Mouse (Mus musculus) intestine, embryonic 16.5 days (tissue): ENCODE measurements around the gene Tmem86b. TPM values are rescaled to one million over a fixed set of nuclear protein-coding genes. Genes with fewer than 3 reads are reported as not detected.

Source experiments
- ATAC-seq: fragments of 200-750 bp; cut with Nextera tagmentation; 2 replicates; pipeline ENCODE4 v1.8.0; 2017; ENCODE audit warnings: moderate TSS enrichment, moderate library complexity
- H3K27ac ChIP-seq: fragments of 300-500 bp; sonication (generic); 2 replicates; pipeline ENCODE4 v1.5.1; 2014; ENCODE audit warnings: mild to moderate bottlenecking, low read length
- H3K27me3 ChIP-seq: fragments of 300-500 bp; sonication (generic); replicated peaks from 2 replicates; pipeline ENCODE4 v1.6.1; 2014; ENCODE audit warnings: low read length, control low read depth, mixed read lengths; ENCODE audit not compliant: control insufficient read depth, insufficient read depth
- H3K36me3 ChIP-seq: fragments of 300-500 bp; sonication (generic); 2 replicates; pipeline ENCODE4 v1.6.1; 2014; ENCODE audit warnings: low read length, control low read depth; ENCODE audit not compliant: control insufficient read depth, insufficient read depth
- H3K4me1 ChIP-seq: fragments of 300-500 bp; sonication (generic); 2 replicates; pipeline ENCODE4 v1.6.1; 2014; ENCODE audit warnings: low read length, control low read depth, mixed read lengths; ENCODE audit not compliant: control insufficient read depth, insufficient read depth
- H3K4me2 ChIP-seq: fragments of 300-500 bp; sonication (generic); 2 replicates; pipeline ENCODE4 v1.6.1; 2014; ENCODE audit warnings: low read depth, low read length, control low read depth
- H3K4me3 ChIP-seq: fragments of 300-500 bp; sonication (generic); 2 replicates; pipeline ENCODE4 v1.5.1; 2014; ENCODE audit warnings: mild to moderate bottlenecking, low read length
- H3K9ac ChIP-seq: fragments of 300-500 bp; sonication (generic); 2 replicates; pipeline ENCODE4 v1.6.1; 2014; ENCODE audit warnings: low read depth, low read length
- H3K9me3 ChIP-seq: fragments of 300-500 bp; sonication (generic); 2 replicates; pipeline ENCODE4 v1.6.1; 2016; ENCODE audit warnings: low read length, control low read depth; ENCODE audit not compliant: control insufficient read depth
- WGBS: fragments of 180-500 bp; shearing (Covaris S2); extraction: QIAGEN DNeasy Blood & Tissue Kit; methylation state at CpG from one replicate; pipeline ENCODE4 v1.1.7; 2014; 5-methylcytosine and 5-hydroxymethylcytosine counted together
- polyA plus RNA-seq: library from polyadenylated mRNA; unstranded; fragments of >200 nt; fragmentation: Nextera tagmentation; extraction: Ambion mirVana; gene quantifications from 2 replicates; pipeline ENCODE4 v1.2.1, GENCODE M21; 2015

Gene Tmem86b
- polyA plus RNA-seq, 1 experiment from 2014 or later = 16.3 TPM

GRCm38 (mm10) chr7:4636179-4636578 lies 5.0 kb upstream of the Tmem86b start:
- Histone ChIP-seq H3K9ac (no peak overlapping the region), H3K4me1 (no peaks in the 10 kb centered on the region), H3K27me3 (no peaks in the 10 kb centered on the region), H3K36me3 (peaks cover 49% of the 10 kb centered on the region), H3K4me3 (no peak overlapping the region), H3K4me2 (no peak overlapping the region), H3K9me3 (no peaks in the 10 kb centered on the region), H3K27ac (no peak overlapping the region)
- 89% methylated on average over 4 of the region's 4 CpGs for WGBS
- ATAC-seq = no peak

DNA sequence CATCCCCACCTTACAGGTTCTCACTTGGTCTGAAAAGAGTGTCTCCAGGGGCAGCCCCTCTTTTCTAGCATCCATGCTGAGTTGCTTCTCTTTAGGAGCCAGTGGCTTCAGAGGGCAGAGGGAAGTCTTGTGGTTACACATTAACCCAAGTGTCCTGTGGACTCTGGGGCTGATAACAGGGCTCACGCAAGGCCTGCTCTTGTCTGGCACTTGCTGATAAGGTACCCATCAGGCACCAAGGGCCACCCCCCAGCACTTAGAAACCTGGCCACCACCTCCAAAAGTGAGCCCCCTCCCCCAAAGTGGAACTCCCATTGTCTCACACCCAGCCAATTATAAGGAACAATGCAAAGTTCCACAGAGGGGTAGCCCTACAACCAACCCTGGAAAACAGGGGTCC lies 1.0 kb downstream of the Tmem86b start:
- peak; percentile 92 for ATAC-seq
- WGBS = 46% methylated on average over 1 of the region's 1 CpGs
- Histone ChIP-seq H3K9ac (peak overlapping the region; percentile 54), H3K36me3 (peaks cover 30% of the 10 kb centered on the region), H3K4me2 (peak overlapping the region; percentile 50), H3K27ac (peak overlapping the region; percentile 81), H3K4me3 (peak overlapping the region; percentile 37), H3K27me3 (no peaks in the 10 kb centered on the region), H3K4me1 (0 out of 2 replicates have a peak, but pooled peaks cover 5% of the 10 kb centered on the region), H3K9me3 (no peaks in the 10 kb centered on the region)

- peak overlapping the region; percentile 81 for H3K27ac ChIP-seq
- ATAC-seq = peak; percentile 73
- peak overlapping the region; percentile 54 for H3K9ac ChIP-seq
- H3K4me1 ChIP-seq = 0 out of 2 replicates have a peak, but pooled peaks cover 5% of the 10 kb centered on the region
- no peaks in the 10 kb centered on the region for H3K9me3 ChIP-seq
- 52% methylated on average over 5 of the region's 5 CpGs for WGBS
- peaks cover 28% of the 10 kb centered on the region for H3K36me3 ChIP-seq
- H3K4me2 ChIP-seq = peak overlapping the region; percentile 50
- H3K4me3 ChIP-seq = peak overlapping the region; percentile 37
- H3K27me3 ChIP-seq = no peaks in the 10 kb centered on the region
Measured at GRCm38 (mm10) chr7:4629586-4629985, 1.6 kb downstream of the Tmem86b start.

DNA sequence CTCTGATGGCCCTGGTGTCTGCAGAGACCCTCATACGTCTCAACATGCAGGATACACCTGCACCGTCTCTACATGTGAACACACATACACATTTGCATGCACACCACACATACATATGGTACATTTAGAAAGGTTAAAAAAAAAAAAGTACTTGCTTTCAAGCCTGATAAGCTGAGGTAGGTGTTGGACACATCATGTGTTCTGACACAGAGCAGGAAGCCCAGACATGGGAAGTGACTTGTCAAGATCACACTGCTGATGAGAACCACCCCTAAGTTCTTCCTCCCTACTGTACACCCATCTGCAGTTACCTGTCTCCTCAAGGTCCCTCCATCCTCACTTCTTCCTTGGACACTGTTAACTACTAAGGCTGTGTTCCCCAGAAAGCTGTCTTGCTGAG lies 5.3 kb downstream of the Tmem86b start:
- H3K36me3 ChIP-seq = peaks cover 8% of the 10 kb centered on the region
- H3K9ac ChIP-seq = no peak overlapping the region
- 84% methylated on average over 2 of the region's 2 CpGs for WGBS
- ATAC-seq = no peak
- no peaks in the 10 kb centered on the region for H3K9me3 ChIP-seq
- H3K4me2 ChIP-seq = no peak overlapping the region
- H3K27me3 ChIP-seq = no peaks in the 10 kb centered on the region
- no peak overlapping the region for H3K27ac ChIP-seq
- 0 out of 2 replicates have a peak, but pooled peaks cover 5% of the 10 kb centered on the region for H3K4me1 ChIP-seq
- H3K4me3 ChIP-seq = no peak overlapping the region

- no peak overlapping the region for H3K9ac ChIP-seq
- no peaks in the 10 kb centered on the region for H3K9me3 ChIP-seq
- H3K4me1 ChIP-seq = 0 out of 2 replicates have a peak, but pooled peaks cover 3% of the 10 kb centered on the region
- H3K27ac ChIP-seq = no peak overlapping the region
- H3K36me3 ChIP-seq = peaks cover 8% of the 10 kb centered on the region
- no peaks in the 10 kb centered on the region for H3K27me3 ChIP-seq
- ATAC-seq = 0 out of 2 replicates have a peak, but pooled peaks have one; percentile 6
- no peak overlapping the region for H3K4me2 ChIP-seq
- H3K4me3 ChIP-seq = no peak overlapping the region
- 42% methylated on average over 1 of the region's 1 CpGs for WGBS
Measured at GRCm38 (mm10) chr7:4624343-4624742, 6.9 kb downstream of the Tmem86b start.

DNA sequence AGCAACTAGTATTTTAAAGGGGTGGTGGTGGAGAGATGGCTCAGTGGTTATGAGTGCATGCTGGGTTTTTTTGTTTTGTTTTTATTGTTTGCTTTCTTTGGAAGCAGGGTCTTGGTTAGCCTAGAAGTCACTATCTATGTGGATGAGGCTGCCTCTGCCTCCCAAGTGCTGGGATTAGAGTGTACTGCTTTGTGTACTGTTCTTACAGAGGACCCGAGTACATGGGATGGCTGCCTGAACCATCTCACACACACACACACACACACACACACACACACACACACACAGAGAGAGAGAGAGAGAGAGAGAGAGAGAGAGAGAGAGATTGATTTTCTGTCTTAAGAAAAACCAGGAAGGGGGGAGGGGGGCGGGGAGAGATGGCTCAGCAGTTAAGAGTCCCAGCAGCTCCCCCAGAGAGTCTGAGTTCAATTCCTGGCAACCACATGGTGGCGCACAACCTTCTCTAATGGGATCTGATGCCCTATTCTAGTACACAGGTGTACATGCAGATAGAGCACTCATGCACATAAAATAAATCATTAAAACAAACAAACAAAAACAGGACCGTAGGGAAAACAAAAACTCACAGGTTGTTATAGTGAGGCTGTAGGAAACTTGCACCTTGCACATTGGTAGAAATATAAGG lies 7.6 kb downstream of the Tmem86b start:
- Histone ChIP-seq H3K27ac (no peak overlapping the region), H3K9ac (no peak overlapping the region), H3K4me2 (no peak overlapping the region), H3K9me3 (no peaks in the 10 kb centered on the region), H3K36me3 (peaks cover 4% of the 10 kb centered on the region), H3K4me1 (no peaks in the 10 kb centered on the region), H3K27me3 (no peaks in the 10 kb centered on the region), H3K4me3 (no peak overlapping the region)
- peak; percentile 77 for ATAC-seq
- WGBS = 13% methylated on average over 4 of the region's 4 CpGs

DNA sequence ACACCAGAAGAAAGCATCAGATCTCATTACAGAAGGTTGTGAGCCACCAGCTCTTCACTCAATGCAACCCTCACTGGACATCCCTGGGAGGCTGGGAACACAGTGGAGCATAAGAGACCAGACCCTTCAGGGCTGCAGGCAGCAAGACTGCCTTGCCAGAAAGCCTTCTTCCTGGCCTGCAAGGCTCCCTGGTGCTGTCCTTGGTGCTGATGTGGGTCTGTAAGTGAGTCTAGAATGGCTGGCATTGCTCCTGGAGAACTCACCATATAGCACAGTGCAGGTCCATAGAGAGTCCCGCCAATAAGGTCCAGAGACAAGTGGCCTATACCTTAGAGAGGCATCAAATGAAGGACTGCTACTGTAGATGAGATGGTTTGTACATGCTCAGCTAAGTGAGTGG lies 11.2 kb downstream of the Tmem86b start:
- 26% methylated on average over 1 of the region's 1 CpGs for WGBS
- Histone ChIP-seq H3K4me2 (no peak overlapping the region), H3K9ac (no peak overlapping the region), H3K27me3 (no peaks in the 10 kb centered on the region), H3K27ac (no peak overlapping the region), H3K4me3 (no peak overlapping the region), H3K36me3 (no peaks in the 10 kb centered on the region), H3K9me3 (no peaks in the 10 kb centered on the region), H3K4me1 (no peaks in the 10 kb centered on the region)
- peak; percentile 26; the same call in 1 of the 2 replicates for ATAC-seq

DNA sequence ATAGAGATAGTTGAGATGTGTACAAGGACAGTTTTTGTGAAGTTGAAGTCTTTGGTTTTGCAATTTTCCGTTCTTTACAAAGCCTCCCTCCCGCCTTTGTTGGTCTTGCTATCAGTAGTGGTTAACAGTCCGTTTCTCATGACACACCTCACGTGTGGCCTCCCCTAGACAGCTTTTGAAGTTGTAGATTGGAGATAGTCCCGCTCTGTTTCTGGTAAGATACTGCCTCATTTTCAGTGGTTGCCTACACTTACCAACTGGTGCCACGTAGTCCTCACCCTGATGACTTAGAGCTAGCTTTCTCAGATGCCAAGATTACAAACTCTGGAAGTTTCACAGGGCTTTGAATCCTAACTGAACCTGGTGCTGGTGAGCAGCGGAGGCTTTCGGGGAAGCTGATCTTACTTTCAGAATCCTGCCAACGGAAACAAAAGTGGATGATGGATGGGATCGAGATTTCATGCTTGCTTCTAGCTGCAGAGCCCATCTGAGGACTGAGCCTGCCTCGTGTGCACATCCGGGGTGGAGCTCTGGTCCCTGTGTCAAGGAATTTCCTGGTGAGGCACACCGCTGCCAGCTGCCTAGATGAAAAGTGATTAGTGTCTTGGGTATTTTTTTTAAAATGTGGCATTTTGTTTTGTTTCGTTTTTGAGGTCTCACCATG lies 17.4 kb downstream of the Tmem86b start:
- Histone ChIP-seq H3K9me3 (no peaks in the 10 kb centered on the region), H3K36me3 (no peaks in the 10 kb centered on the region), H3K27me3 (no peaks in the 10 kb centered on the region), H3K9ac (no peak overlapping the region), H3K4me3 (no peak overlapping the region), H3K4me2 (no peak overlapping the region), H3K4me1 (no peaks in the 10 kb centered on the region), H3K27ac (no peak overlapping the region)
- 69% methylated on average over 14 of the region's 14 CpGs for WGBS
- 0 out of 2 replicates have a peak, but pooled peaks have one; percentile 42 for ATAC-seq

GRCm38 (mm10) chr7:4612956-4613355 lies 18.3 kb downstream of the Tmem86b start:
- no peak overlapping the region for H3K4me3 ChIP-seq
- H3K9me3 ChIP-seq = no peaks in the 10 kb centered on the region
- no peak overlapping the region for H3K27ac ChIP-seq
- no peak overlapping the region for H3K9ac ChIP-seq
- H3K4me1 ChIP-seq = no peaks in the 10 kb centered on the region
- no peaks in the 10 kb centered on the region for H3K27me3 ChIP-seq
- WGBS = 71% methylated on average over 1 of the region's 1 CpGs
- H3K36me3 ChIP-seq = no peaks in the 10 kb centered on the region
- ATAC-seq = no peak
- H3K4me2 ChIP-seq = no peak overlapping the region
